Mouse (Mus musculus): ENCODE measurements at regions not wholly inside any gene's neighbourhood (a gene's known extent, or its start where the extent isn't known, plus 50 kb on each side); places are given as distances from the start of the nearest gene placed in this dataset.

DNA sequence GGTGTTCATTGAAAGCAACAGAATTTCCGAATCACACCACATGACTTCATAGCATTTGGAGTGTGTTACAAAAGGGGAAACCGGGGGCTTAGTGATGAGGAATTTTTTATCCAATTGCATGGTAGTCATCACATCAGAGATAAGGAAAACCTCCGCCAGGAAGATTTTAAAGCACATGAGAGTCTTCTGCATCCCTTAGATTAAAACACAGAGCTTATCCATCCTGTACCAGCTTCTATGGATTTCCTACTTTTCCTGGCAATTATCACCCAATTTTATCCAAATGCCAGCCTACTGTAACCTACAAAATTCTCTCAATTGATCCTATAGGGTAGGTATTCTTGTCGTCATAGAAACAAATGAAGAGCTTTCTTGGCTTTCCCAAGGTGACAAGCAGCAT, 1718.6 kb upstream of the Gm7489 start:
- no peaks in the 10 kb centered on the region for H3K79me2 ChIP-seq (ENCODE audit: control insufficient read depth, insufficient read depth, low read length, poor library complexity)
- H3K9ac ChIP-seq (ENCODE audit: control insufficient read depth, low read depth, low read length, poor library complexity, severe bottlenecking): no peak overlapping the region
- no peak overlapping the region for H3K4me3 ChIP-seq (ENCODE audit: control insufficient read depth in 1 of 2, insufficient read depth in 1 of 2, low read depth in 2 of 2, low read length in 2 of 2)
- no peaks in the 10 kb centered on the region for H3K27me3 ChIP-seq (ENCODE audit: control insufficient read depth in 1 of 2, insufficient read depth in 2 of 2, low read length in 2 of 2)
- no peaks in the 10 kb centered on the region for H3K9me3 ChIP-seq (replicated peaks; ENCODE audit: insufficient read depth, low read length)
- TF ChIP-seq EP300 (IDR thresholded peaks at IDR 0.05; ENCODE audit: low read depth in 1 of 2, low read length in 2 of 2) (peak; percentile 30 to 56; a peak in 2 of 4 replicates), TCF12 (IDR thresholded peaks at IDR 0.05; ENCODE audit: low read depth, low read length) (peak; percentile 69; the same call in 1 of the 2 replicates), MYC (IDR thresholded peaks at IDR 0.05; ENCODE audit: low read depth, low read length) (no peak), ETS1 (IDR thresholded peaks at IDR 0.05; ENCODE audit: low read depth, low read length) (no peak), UBTF (IDR thresholded peaks at IDR 0.05; ENCODE audit: borderline replicate concordance, insufficient read depth, low read depth, low read length) (no peak), KAT2A (conservative IDR thresholded peaks at IDR 0.05; ENCODE audit: low read depth, low read length) (no peak), GATA1 (IDR thresholded peaks at IDR 0.05; ENCODE audit: low read depth, low read length) (peak; percentile 43)
- H3K27ac ChIP-seq (ENCODE audit: control insufficient read depth, low read depth, low read length): peak overlapping the region; percentile 37
- peaks cover 18 to 19% of the 10 kb centered on the region in 2 experiments for H3K4me1 ChIP-seq (ENCODE audit: control insufficient read depth in 1 of 2, insufficient read depth in 2 of 2, low read length in 2 of 2)
- H3K36me3 ChIP-seq (ENCODE audit: control insufficient read depth in 1 of 2, insufficient read depth in 2 of 2, low read length in 2 of 2): peaks cover 0 to 25% of the 10 kb centered on the region in 2 experiments; a peak in 2 of 4 replicates
- DNase-seq (ENCODE audit: low read depth, low spot score): no peak

GRCm38 (mm10) chr15:52166595-52167443, 1717.9 kb upstream of the Gm7489 start:
- Histone ChIP-seq H3K27ac (ENCODE audit: control insufficient read depth, low read depth, low read length) (peak overlapping the region; percentile 37), H3K27me3 (ENCODE audit: control insufficient read depth in 1 of 2, insufficient read depth in 2 of 2, low read length in 2 of 2) (no peaks in the 10 kb centered on the region), H3K4me1 (ENCODE audit: control insufficient read depth in 1 of 2, insufficient read depth in 2 of 2, low read length in 2 of 2) (peaks cover 18 to 19% of the 10 kb centered on the region in 2 experiments), H3K9me3 (replicated peaks; ENCODE audit: insufficient read depth, low read length) (no peaks in the 10 kb centered on the region), H3K36me3 (ENCODE audit: control insufficient read depth in 1 of 2, insufficient read depth in 2 of 2, low read length in 2 of 2) (peaks cover 0 to 25% of the 10 kb centered on the region in 2 experiments; a peak in 2 of 4 replicates), H3K79me2 (ENCODE audit: control insufficient read depth, insufficient read depth, low read length, poor library complexity) (no peaks in the 10 kb centered on the region), H3K9ac (ENCODE audit: control insufficient read depth, low read depth, low read length, poor library complexity, severe bottlenecking) (no peak overlapping the region), H3K4me3 (ENCODE audit: control insufficient read depth in 1 of 2, insufficient read depth in 1 of 2, low read depth in 2 of 2, low read length in 2 of 2) (peak overlapping the region in 1 of 2 experiments; percentile 50; a peak in 1 of 4 replicates)
- DNase-seq (ENCODE audit: low read depth, low spot score): peak; percentile 73
- TF ChIP-seq BHLHE40 (IDR thresholded peaks at IDR 0.05; ENCODE audit: borderline replicate concordance, low read depth, low read length): peak; percentile 99
- TF ChIP-seq RAD21 (IDR thresholded peaks at IDR 0.05; ENCODE audit: low read depth, low read length): no peak
- TF ChIP-seq MYB (IDR thresholded peaks at IDR 0.05; ENCODE audit: low read depth, low read length): 0 out of 2 replicates have a peak, but pooled peaks have one; percentile 45
- TF ChIP-seq TAL1 (IDR thresholded peaks at IDR 0.05; ENCODE audit: low read length): peak; percentile 63
- TF ChIP-seq NELFE (IDR thresholded peaks at IDR 0.05; ENCODE audit: low read depth, low read length): no peak
- TF ChIP-seq ELF1 (IDR thresholded peaks at IDR 0.05; ENCODE audit: low read depth, low read length): no peak
- peak; percentile 89; the same call in 1 of the 2 replicates for TF ChIP-seq RCOR1 (IDR thresholded peaks at IDR 0.05; ENCODE audit: low read depth, low read length)
- peak; percentile 55 for TF ChIP-seq CHD2 (IDR thresholded peaks at IDR 0.05; ENCODE audit: low read length)
- peak; percentile 80 for TF ChIP-seq SIN3A (IDR thresholded peaks at IDR 0.05; ENCODE audit: low read length)
- peak; percentile 98 for TF ChIP-seq ETS1 (IDR thresholded peaks at IDR 0.05; ENCODE audit: low read depth, low read length)
- no peak for TF ChIP-seq POLR2AphosphoS2 (IDR thresholded peaks at IDR 0.05; ENCODE audit: low read length)
- TF ChIP-seq EP300 (IDR thresholded peaks at IDR 0.05; ENCODE audit: low read depth in 1 of 2, low read length in 2 of 2): peak; percentile 96 to 98
- no peak for TF ChIP-seq ZMIZ1 (IDR thresholded peaks at IDR 0.05; ENCODE audit: low read depth, low read length)
- 0 out of 4 replicates have a peak, but pooled peaks of 1 of the 2 experiments have one; percentile 50 for TF ChIP-seq USF2 (IDR thresholded peaks at IDR 0.05; ENCODE audit: borderline replicate concordance in 1 of 2, insufficient read depth in 1 of 2, low read depth in 1 of 2, low read length in 2 of 2)
- no peak for TF ChIP-seq E2F4 (IDR thresholded peaks at IDR 0.05; ENCODE audit: borderline replicate concordance, low read depth, low read length)
- no peak for TF ChIP-seq POLR2A (IDR thresholded peaks at IDR 0.05; ENCODE audit: control insufficient read depth in 1 of 2, insufficient read depth in 1 of 2, low read depth in 1 of 2, low read length in 2 of 2, poor library complexity in 1 of 2)
- TF ChIP-seq ZKSCAN1 (IDR thresholded peaks at IDR 0.05; ENCODE audit: low read depth, low read length): no peak
- peak; percentile 56; the same call in 1 of the 2 replicates for TF ChIP-seq MAFK (IDR thresholded peaks at IDR 0.05; ENCODE audit: borderline replicate concordance, low read depth, low read length)
- peak; percentile 65 for TF ChIP-seq MXI1 (IDR thresholded peaks at IDR 0.05; ENCODE audit: low read depth, low read length)
- 0 out of 2 replicates have a peak, but pooled peaks have one; percentile 8 for TF ChIP-seq ZC3H11A (IDR thresholded peaks at IDR 0.05; ENCODE audit: low read depth, low read length)
- no peak for TF ChIP-seq SMC3 (IDR thresholded peaks at IDR 0.05; ENCODE audit: low read depth, low read length)
- TF ChIP-seq MAZ (IDR thresholded peaks at IDR 0.05; ENCODE audit: low read depth, low read length): no peak
- no peak for TF ChIP-seq NRF1 (IDR thresholded peaks at IDR 0.05; ENCODE audit: insufficient read depth, low read depth, low read length, poor library complexity, severe bottlenecking)
- peak; percentile 87 for TF ChIP-seq USF1 (IDR thresholded peaks at IDR 0.05; ENCODE audit: low read depth, low read length)
- TF ChIP-seq TCF12 (IDR thresholded peaks at IDR 0.05; ENCODE audit: low read depth, low read length): peak; percentile 98
